Mouse (Mus musculus) forebrain, embryonic 12.5 days (tissue): Measurements from ENCODE around the gene Cavin3. TPM values are rescaled to one million over a fixed set of nuclear protein-coding genes. Genes with fewer than 3 reads are reported as not detected.

Experiments
- ATAC-seq: fragments of 200-750 bp; cut with Nextera tagmentation; 2 replicates; pipeline ENCODE4 v1.8.0; 2017; ENCODE audit warnings: moderate TSS enrichment; ENCODE audit not compliant: low FRiP score
- H3K27ac ChIP-seq: fragments of 300-500 bp; sonication (generic); 2 replicates; pipeline ENCODE4 v1.5.1; 2016; ENCODE audit warnings: mild to moderate bottlenecking
- H3K27me3 ChIP-seq: fragments of 300-500 bp; sonication (generic); 2 replicates; pipeline ENCODE4 v1.6.1; 2016; ENCODE audit warnings: mild to moderate bottlenecking
- H3K36me3 ChIP-seq: fragments of 300-500 bp; sonication (generic); replicated peaks from 2 replicates; pipeline ENCODE4 v1.6.1; 2016; ENCODE audit warnings: mild to moderate bottlenecking
- H3K4me1 ChIP-seq: fragments of 300-500 bp; sonication (generic); 2 replicates; pipeline ENCODE4 v1.6.1; 2016
- H3K4me2 ChIP-seq: fragments of 300-500 bp; sonication (generic); 2 replicates; pipeline ENCODE4 v1.6.1; 2016; ENCODE audit warnings: mild to moderate bottlenecking, moderate library complexity
- H3K4me3 ChIP-seq: fragments of 300-500 bp; sonication (generic); replicated peaks from 2 replicates; pipeline ENCODE4 v1.5.1; 2016; ENCODE audit warnings: mild to moderate bottlenecking
- H3K9ac ChIP-seq: fragments of 300-500 bp; sonication (generic); 2 replicates; pipeline ENCODE4 v1.6.1; 2016; ENCODE audit warnings: mild to moderate bottlenecking
- H3K9me3 ChIP-seq: fragments of 300-500 bp; sonication (generic); 2 replicates; pipeline ENCODE4 v1.6.1; 2016
- WGBS: fragments of 180-500 bp; shearing (Covaris S2); methylation state at CpG from one replicate; pipeline ENCODE4 v1.1.7; 2016; 5-methylcytosine and 5-hydroxymethylcytosine counted together
- polyA plus RNA-seq: library from polyadenylated mRNA; unstranded; fragments of >200 nt; fragmentation: Nextera tagmentation; extraction: Ambion mirVana; gene quantifications from 2 replicates; pipeline ENCODE4 v1.2.1, GENCODE M21; 2016

The Cavin3 gene
- polyA plus RNA-seq, 1 experiment from 2014 or later, result 24.7 TPM

DNA sequence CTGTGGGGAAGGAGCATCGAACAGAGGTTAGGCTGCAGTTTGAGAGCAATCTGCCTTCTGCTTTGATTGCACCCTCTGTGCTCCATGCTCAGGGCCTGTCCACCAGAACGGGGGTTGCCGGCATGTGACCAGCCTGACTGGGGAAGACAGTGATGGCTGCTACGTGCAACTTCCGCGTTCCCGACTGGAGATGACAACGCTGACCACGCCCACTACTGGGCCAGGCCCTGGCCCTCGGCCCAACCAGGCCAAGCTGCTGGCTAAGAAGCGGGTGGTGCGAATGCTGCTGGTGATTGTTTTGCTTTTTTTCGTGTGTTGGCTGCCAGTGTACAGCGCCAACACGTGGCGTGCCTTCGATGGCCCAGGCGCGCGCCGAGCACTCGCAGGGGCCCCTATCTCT lies 47.3 kb downstream of the Cavin3 start:
- no peaks in the 10 kb centered on the region for H3K9me3 ChIP-seq
- H3K36me3 ChIP-seq, result no peaks in the 10 kb centered on the region
- ATAC-seq, result no peak
- no peak overlapping the region for H3K27ac ChIP-seq
- 89% methylated on average over 22 of the region's 22 CpGs for WGBS
- no peak overlapping the region for H3K4me2 ChIP-seq
- no peak overlapping the region for H3K9ac ChIP-seq
- no peaks in the 10 kb centered on the region for H3K4me1 ChIP-seq
- no peaks in the 10 kb centered on the region for H3K27me3 ChIP-seq
- no peak overlapping the region for H3K4me3 ChIP-seq

DNA sequence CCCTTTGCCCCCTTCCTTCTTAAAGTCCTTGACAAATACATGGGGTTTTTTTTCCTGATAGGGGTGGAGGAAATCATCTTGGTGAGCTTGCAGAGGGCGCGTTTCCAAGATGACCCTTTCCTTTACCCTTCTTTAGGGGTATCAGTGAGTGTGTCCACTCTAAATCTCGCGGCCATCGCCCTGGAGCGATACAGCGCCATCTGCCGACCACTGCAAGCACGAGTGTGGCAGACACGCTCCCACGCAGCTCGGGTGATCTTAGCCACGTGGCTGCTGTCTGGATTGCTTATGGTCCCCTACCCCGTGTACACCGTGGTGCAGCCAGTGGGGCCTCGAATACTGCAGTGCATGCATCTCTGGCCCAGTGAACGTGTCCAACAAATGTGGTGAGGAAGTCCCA lies 48.2 kb downstream of the Cavin3 start:
- Histone ChIP-seq H3K4me3 (no peak overlapping the region), H3K36me3 (no peaks in the 10 kb centered on the region), H3K4me2 (no peak overlapping the region), H3K9me3 (no peaks in the 10 kb centered on the region), H3K27me3 (no peaks in the 10 kb centered on the region), H3K9ac (no peak overlapping the region), H3K4me1 (no peaks in the 10 kb centered on the region), H3K27ac (no peak overlapping the region)
- WGBS, result 89% methylated on average over 17 of the region's 17 CpGs
- no peak for ATAC-seq

DNA sequence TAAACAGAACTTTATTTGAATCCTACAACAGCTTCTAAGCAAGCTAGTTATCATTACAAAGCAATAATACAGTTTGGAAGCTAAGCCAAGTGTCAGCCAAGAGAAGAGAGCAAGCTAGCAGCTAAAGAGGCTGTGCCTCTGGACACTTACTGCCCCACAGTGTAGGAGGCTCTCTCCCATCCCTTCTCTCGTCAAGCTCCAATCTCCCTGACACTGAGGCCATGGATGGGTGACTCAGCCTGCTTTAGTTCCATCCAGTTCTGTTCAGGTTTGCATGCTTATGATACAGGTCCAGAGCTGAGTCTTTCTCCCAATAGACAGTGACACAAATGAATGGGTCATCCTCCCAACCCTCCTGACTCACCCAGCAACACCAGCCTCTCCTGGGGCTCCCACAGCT lies 50.0 kb downstream of the Cavin3 start:
- no peak for ATAC-seq
- Histone ChIP-seq H3K4me2 (no peak overlapping the region), H3K9ac (no peak overlapping the region), H3K4me3 (no peak overlapping the region), H3K4me1 (no peaks in the 10 kb centered on the region), H3K9me3 (no peaks in the 10 kb centered on the region), H3K27ac (no peak overlapping the region), H3K36me3 (no peaks in the 10 kb centered on the region), H3K27me3 (peaks cover 8% of the 10 kb centered on the region)
- 73% methylated on average over 1 of the region's 1 CpGs for WGBS

Other genes starting within 250 kb of the Cavin3 start
- gene Olfr688, start 194.2 kb downstream of the Cavin3 start, polyA plus RNA-seq, result not detected in 2 replicates
- not detected in 2 replicates for gene Olfr689, start 171.1 kb downstream of the Cavin3 start, polyA plus RNA-seq
- gene Olfr690, start 148.2 kb downstream of the Cavin3 start, polyA plus RNA-seq, result not detected in 2 replicates
- gene Olfr691, start 140.0 kb downstream of the Cavin3 start, polyA plus RNA-seq, result not detected in 2 replicates
- gene Olfr692, start 114.1 kb downstream of the Cavin3 start, polyA plus RNA-seq, result not detected in 2 replicates
- gene Gm5901, start 107.3 kb downstream of the Cavin3 start, polyA plus RNA-seq, result not detected in 2 replicates
- 48.2 and 49.7 TPM in 2 replicates for gene Fam160a2, start 82.2 kb downstream of the Cavin3 start, polyA plus RNA-seq
- 0.10 and 0.19 TPM in 2 replicates for gene Cnga4, start 77.7 kb downstream of the Cavin3 start, polyA plus RNA-seq
- 0.38 and 0.70 TPM in 2 replicates for gene Cckbr, start 56.6 kb downstream of the Cavin3 start, polyA plus RNA-seq
- 42.5 and 43.6 TPM in 2 replicates for gene Smpd1, start 72.1 kb upstream of the Cavin3 start, polyA plus RNA-seq
- 149 and 160 TPM in 2 replicates for gene Apbb1, start 99.4 kb upstream of the Cavin3 start, polyA plus RNA-seq
- gene Hpx, start 117.8 kb upstream of the Cavin3 start, polyA plus RNA-seq, result 0.17 and 0.29 TPM in 2 replicates
- 50.6 and 51.2 TPM in 2 replicates for gene Trim3, start 151.3 kb upstream of the Cavin3 start, polyA plus RNA-seq
- 126 and 142 TPM in 2 replicates for gene Timm10b, start 157.8 kb upstream of the Cavin3 start, polyA plus RNA-seq
- gene Arfip2, start 158.1 kb upstream of the Cavin3 start, polyA plus RNA-seq, result 72.2 and 73.8 TPM in 2 replicates
- 2.5 and 15.7 TPM in 2 replicates for gene Gm45799, start 158.3 kb upstream of the Cavin3 start, polyA plus RNA-seq
- 0.85 and 0.96 TPM in 2 replicates for gene Dnhd1, start 168.5 kb upstream of the Cavin3 start, polyA plus RNA-seq